Mouse (Mus musculus) spleen, adult 2 months (tissue): ENCODE data around the gene Naglu.

ENCODE experiments used
- CTCF ChIP-seq: fragments of 200-500 bp; IDR thresholded peaks from 2 replicates; pipeline ENCODE4 v1.5.1; 2011; ENCODE audit warnings: mild to moderate bottlenecking, inconsistent platforms; ENCODE audit not compliant: insufficient read depth, insufficient read length, insufficient replicate concordance; ENCODE audit errors: extremely low read depth
- POLR2A ChIP-seq: fragments of 200-500 bp; IDR thresholded peaks from 2 replicates; pipeline ENCODE4 v1.6.1; 2011; ENCODE audit warnings: low read depth, low read length, inconsistent platforms

DNA sequence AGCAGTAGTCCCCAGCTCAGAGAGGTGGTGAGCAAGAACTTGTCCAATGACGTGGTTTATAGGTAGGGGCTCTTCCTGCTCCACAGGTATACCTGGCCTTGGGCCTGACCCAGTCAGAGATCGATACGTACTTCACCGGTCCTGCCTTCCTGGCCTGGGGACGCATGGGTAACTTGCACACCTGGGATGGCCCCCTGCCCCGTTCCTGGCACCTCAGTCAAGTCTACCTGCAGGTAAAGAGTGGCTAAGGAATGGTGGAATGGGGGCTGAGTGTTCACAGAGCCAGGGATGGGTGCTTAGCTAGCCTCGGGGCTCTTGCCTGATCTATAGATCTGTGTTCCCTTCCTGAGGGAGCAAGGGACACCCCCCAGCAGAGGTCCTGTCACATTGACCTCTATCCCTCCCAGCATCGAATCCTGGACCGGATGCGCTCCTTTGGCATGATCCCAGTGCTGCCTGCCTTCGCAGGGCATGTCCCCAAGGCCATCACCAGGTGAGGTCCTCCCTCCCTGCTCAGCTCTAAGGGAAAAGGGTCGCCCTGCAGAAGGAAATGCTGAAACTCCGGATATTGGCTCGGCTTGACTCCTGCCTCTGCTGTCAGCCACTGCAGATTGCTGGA lies 2.1 kb downstream of the Naglu start:
- TF ChIP-seq CTCF (no peak), POLR2A (no peak)
